Mouse (Mus musculus): ENCODE results near the gene Micu1. TPM values are rescaled to one million over a fixed set of nuclear protein-coding genes. Genes with fewer than 3 reads are reported as not detected.

Micu1 gene
- polyA plus RNA-seq, 1 experiment from 2014 or later = 84.2 TPM

DNA sequence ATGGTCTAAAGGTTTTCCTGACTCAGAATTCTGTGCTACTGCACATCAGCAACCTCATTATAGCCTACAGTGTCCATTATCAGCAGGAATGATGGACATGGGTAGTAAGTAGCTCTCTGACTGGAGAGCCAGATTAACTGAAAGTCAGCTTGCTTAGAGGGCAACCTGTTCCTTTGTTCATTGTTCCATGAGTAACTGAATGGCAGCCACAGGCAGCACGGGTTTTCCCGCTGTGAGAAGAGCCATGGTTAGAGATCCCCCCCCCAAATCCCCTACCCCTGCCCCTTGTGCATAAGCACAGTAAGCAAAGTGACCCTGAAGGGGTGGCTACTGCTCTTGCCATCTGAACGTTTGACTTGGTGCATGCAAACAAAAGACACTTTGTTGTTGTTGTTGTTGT is 78.4 kb downstream of the Micu1 start:
- no peak overlapping the region for H3K9ac ChIP-seq
- ATAC-seq (ENCODE audit: insufficient number of reproducible peaks, low FRiP score, low TSS enrichment, low read depth) = no peak

DNA sequence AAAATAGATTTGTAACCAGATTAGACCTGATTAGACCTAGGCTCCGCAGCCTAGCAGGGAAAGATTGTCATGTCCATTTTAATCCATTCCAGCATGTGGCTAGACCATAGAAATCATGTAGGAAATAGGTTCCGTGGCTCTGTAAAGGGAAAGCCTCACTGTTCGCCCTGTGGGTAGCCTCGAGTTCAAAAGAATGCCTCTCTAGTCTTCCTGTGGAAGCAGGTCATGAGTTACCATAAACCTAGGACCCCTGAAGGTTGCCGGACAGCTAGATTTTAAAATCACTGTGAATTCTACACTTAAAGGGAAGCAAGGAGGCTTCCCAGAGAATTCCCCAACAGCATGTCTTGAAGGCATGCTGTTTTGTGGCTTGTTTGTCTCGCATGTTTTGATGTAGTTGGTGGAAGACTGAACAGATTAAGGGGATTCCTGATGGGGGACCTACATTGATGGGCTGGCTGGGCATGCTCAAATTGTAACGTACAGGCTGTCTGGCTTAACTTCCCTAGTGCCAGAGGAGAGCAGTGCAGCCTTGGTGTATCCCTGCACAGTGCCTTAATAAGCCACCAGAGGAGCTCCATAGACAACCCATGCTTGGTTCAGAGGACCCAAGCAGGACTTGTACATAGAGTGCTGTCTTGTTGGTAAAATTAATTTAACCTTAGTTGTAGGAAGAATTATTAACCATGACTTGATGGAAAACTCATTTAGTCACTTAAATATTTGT is 79.1 kb downstream of the Micu1 start:
- no peaks in the 10 kb centered on the region for H3K27me3 ChIP-seq
- 53% methylated on average over 7 of the region's 7 CpGs for WGBS
- no peak overlapping the region for H3K4me3 ChIP-seq
- no peak overlapping the region for H3K27ac ChIP-seq
- no peak overlapping the region for H3K9ac ChIP-seq
- peaks cover 3% of the 10 kb centered on the region; the same call in 1 of the 2 replicates for H3K36me3 ChIP-seq
- ATAC-seq (ENCODE audit: insufficient number of reproducible peaks, low FRiP score, low TSS enrichment, low read depth) = no peak
- peaks cover 10% of the 10 kb centered on the region; the same call in 1 of the 2 replicates for H3K4me1 ChIP-seq
- no peak overlapping the region for H3K4me2 ChIP-seq
- H3K9me3 ChIP-seq = no peaks in the 10 kb centered on the region

More for the DNA sequence above, 78.4 kb downstream of the Micu1 start:
- Histone ChIP-seq H3K9me3 (no peaks in the 10 kb centered on the region), H3K27ac (no peak overlapping the region), H3K4me2 (no peak overlapping the region), H3K4me1 (peaks cover 10% of the 10 kb centered on the region; the same call in 1 of the 2 replicates), H3K36me3 (peaks cover 6% of the 10 kb centered on the region; the same call in 1 of the 2 replicates), H3K27me3 (no peaks in the 10 kb centered on the region), H3K4me3 (no peak overlapping the region)
- WGBS = 48% methylated on average over 3 of the region's 3 CpGs

- Histone ChIP-seq H3K4me1 (0 out of 2 replicates have a peak, but pooled peaks cover 3% of the 10 kb centered on the region), H3K4me3 (no peak overlapping the region), H3K9me3 (no peaks in the 10 kb centered on the region), H3K4me2 (no peak overlapping the region), H3K27me3 (no peaks in the 10 kb centered on the region), H3K27ac (no peak overlapping the region), H3K36me3 (peaks cover 12% of the 10 kb centered on the region), H3K9ac (no peak overlapping the region)
- no peak for ATAC-seq (ENCODE audit: insufficient number of reproducible peaks, low FRiP score, low TSS enrichment, low read depth)
- 41% methylated on average over 18 of the region's 18 CpGs for WGBS
Measured at GRCm38 (mm10) chr10:59784731-59785685, 82.7 kb downstream of the Micu1 start.

GRCm38 (mm10) chr10:59786289-59786688 is 84.0 kb downstream of the Micu1 start:
- H3K27me3 ChIP-seq = no peaks in the 10 kb centered on the region
- H3K4me3 ChIP-seq = no peak overlapping the region
- no peak overlapping the region for H3K9ac ChIP-seq
- no peak overlapping the region for H3K4me2 ChIP-seq
- no peaks in the 10 kb centered on the region for H3K9me3 ChIP-seq
- 0 out of 2 replicates have a peak, but pooled peaks cover 3% of the 10 kb centered on the region for H3K4me1 ChIP-seq
- peaks cover 15% of the 10 kb centered on the region for H3K36me3 ChIP-seq
- 73% methylated on average over 5 of the region's 5 CpGs for WGBS
- no peak overlapping the region for H3K27ac ChIP-seq
- no peak for ATAC-seq (ENCODE audit: insufficient number of reproducible peaks, low FRiP score, low TSS enrichment, low read depth)

DNA sequence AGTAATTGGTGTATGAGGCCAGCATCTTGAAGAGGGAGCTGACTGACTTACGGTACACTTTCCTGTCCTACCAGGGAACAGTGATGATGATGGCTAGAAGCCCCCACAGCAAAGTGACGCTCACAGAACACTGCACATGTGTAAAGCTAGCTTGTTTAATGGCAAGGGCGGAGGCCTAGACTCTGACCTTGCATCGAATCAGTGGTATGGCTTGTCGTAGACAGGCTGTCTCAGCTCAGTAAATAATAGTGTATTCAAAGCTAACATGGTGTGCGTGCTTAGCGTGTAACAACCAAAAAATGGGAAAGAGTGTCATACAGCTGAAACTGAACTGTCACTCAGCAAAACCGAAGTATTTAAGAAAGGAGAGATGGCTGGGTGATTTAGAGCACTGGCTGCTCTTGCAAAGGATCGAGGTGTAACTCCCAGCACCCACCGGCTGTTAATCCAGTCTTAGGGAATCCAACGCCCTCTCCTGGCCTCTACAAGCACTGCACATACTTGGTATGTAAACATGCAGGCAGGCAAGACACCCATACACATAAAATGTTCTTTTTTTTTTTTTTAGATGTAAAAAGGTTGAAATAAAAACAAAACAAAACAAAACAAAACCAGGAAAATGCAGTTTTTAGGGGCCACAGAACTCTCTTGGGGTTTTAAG is 85.0 kb downstream of the Micu1 start:
- Histone ChIP-seq H3K9me3 (no peaks in the 10 kb centered on the region), H3K27me3 (no peaks in the 10 kb centered on the region), H3K4me1 (0 out of 2 replicates have a peak, but pooled peaks cover 3% of the 10 kb centered on the region), H3K36me3 (peaks cover 16% of the 10 kb centered on the region), H3K9ac (no peak overlapping the region), H3K27ac (no peak overlapping the region), H3K4me2 (no peak overlapping the region), H3K4me3 (no peak overlapping the region)
- 76% methylated on average over 11 of the region's 11 CpGs for WGBS
- no peak for ATAC-seq (ENCODE audit: insufficient number of reproducible peaks, low FRiP score, low TSS enrichment, low read depth)

- ATAC-seq (ENCODE audit: insufficient number of reproducible peaks, low FRiP score, low TSS enrichment, low read depth) = no peak
- Histone ChIP-seq H3K36me3 (peaks cover 21% of the 10 kb centered on the region), H3K9ac (no peak overlapping the region), H3K9me3 (no peaks in the 10 kb centered on the region), H3K27ac (no peak overlapping the region), H3K27me3 (no peaks in the 10 kb centered on the region), H3K4me3 (no peak overlapping the region), H3K4me1 (0 out of 2 replicates have a peak, but pooled peaks cover 3% of the 10 kb centered on the region), H3K4me2 (no peak overlapping the region)
- WGBS = 77% methylated on average over 8 of the region's 8 CpGs
Measured at GRCm38 (mm10) chr10:59787870-59788269, 85.6 kb downstream of the Micu1 start.

DNA sequence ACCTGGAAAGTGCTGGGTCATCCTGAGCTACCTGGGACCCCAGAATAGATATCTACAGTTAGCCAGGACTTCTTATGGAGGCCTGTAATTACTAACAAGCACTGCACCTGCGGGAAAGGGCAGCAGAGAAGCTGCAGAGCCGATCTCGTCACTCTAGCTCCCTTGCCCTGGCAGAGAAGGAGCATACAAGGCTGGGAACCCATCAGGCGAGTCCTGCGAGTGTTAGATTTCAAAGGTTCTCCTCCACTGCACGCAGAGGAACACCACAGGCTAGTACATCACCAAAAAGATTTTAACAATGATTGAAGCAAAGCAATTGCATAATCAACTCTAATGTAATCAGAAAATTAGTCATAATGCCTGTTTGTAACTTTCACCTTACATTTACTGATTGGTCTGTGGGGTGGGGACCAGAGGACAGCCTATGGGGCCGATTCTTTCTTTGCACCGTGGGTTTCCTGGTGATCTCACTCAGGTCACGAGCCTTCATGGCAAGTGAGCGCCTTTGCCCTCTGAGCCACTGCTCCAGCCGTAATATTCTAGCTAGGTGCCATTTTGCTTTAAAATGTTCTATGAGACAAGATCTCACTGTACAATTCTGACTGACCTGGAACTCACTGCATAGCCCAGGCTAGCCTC is 88.1 kb downstream of the Micu1 start:
- no peak overlapping the region for H3K4me2 ChIP-seq
- H3K4me3 ChIP-seq = no peak overlapping the region
- H3K36me3 ChIP-seq = peaks cover 29% of the 10 kb centered on the region
- H3K27me3 ChIP-seq = no peaks in the 10 kb centered on the region
- H3K27ac ChIP-seq = no peak overlapping the region
- no peak overlapping the region for H3K9ac ChIP-seq
- no peaks in the 10 kb centered on the region for H3K9me3 ChIP-seq
- H3K4me1 ChIP-seq = no peaks in the 10 kb centered on the region
- no peak for ATAC-seq (ENCODE audit: insufficient number of reproducible peaks, low FRiP score, low TSS enrichment, low read depth)
- 79% methylated on average over 11 of the region's 11 CpGs for WGBS

- H3K9me3 ChIP-seq = no peaks in the 10 kb centered on the region
- WGBS = 81% methylated on average over 5 of the region's 5 CpGs
- no peaks in the 10 kb centered on the region for H3K4me1 ChIP-seq
- no peak overlapping the region for H3K27ac ChIP-seq
- no peak overlapping the region for H3K9ac ChIP-seq
- no peaks in the 10 kb centered on the region for H3K27me3 ChIP-seq
- ATAC-seq (ENCODE audit: insufficient number of reproducible peaks, low FRiP score, low TSS enrichment, low read depth) = no peak
- H3K36me3 ChIP-seq = peaks cover 37% of the 10 kb centered on the region
- H3K4me2 ChIP-seq = no peak overlapping the region
- H3K4me3 ChIP-seq = no peak overlapping the region
Measured at GRCm38 (mm10) chr10:59791896-59792295, 89.6 kb downstream of the Micu1 start.

GRCm38 (mm10) chr10:59792575-59793176 is 90.4 kb downstream of the Micu1 start:
- 85% methylated on average over 9 of the region's 9 CpGs for WGBS
- H3K4me1 ChIP-seq = no peaks in the 10 kb centered on the region
- no peak for ATAC-seq (ENCODE audit: insufficient number of reproducible peaks, low FRiP score, low TSS enrichment, low read depth)

DNA sequence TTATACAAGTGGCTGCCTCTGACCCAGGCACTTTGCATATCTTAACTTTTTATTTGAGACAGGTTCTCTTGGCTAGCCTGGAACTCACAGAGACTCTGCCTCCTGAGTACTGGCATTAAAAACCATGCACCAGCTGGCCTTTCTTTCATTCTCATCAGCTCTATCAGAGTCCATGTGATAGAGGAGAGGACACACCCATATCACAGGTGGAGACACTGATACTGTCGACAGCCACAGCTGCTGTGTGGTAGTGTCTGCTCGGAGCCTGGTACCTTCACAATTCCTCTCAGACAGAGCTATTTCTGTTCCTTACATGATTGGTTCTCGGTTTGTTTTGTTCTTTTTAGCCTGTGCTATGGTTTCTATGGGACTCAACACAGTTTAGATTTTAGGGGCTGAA is 91.2 kb downstream of the Micu1 start:
- Histone ChIP-seq H3K27ac (no peak overlapping the region), H3K9me3 (no peaks in the 10 kb centered on the region), H3K9ac (no peak overlapping the region), H3K27me3 (no peaks in the 10 kb centered on the region), H3K4me3 (no peak overlapping the region), H3K4me1 (no peaks in the 10 kb centered on the region), H3K36me3 (peaks cover 37% of the 10 kb centered on the region), H3K4me2 (no peak overlapping the region)
- 72% methylated on average over 3 of the region's 3 CpGs for WGBS
- ATAC-seq (ENCODE audit: insufficient number of reproducible peaks, low FRiP score, low TSS enrichment, low read depth) = no peak

More at GRCm38 (mm10) chr10:59792575-59793176, 90.4 kb downstream of the Micu1 start:
- Histone ChIP-seq H3K4me2 (no peak overlapping the region), H3K4me3 (no peak overlapping the region), H3K9ac (no peak overlapping the region), H3K27ac (no peak overlapping the region), H3K36me3 (peaks cover 37% of the 10 kb centered on the region), H3K27me3 (no peaks in the 10 kb centered on the region), H3K9me3 (no peaks in the 10 kb centered on the region)

GRCm38 (mm10) chr10:59795085-59795484 is 92.8 kb downstream of the Micu1 start:
- WGBS = 77% methylated on average over 7 of the region's 7 CpGs
- peaks cover 25% of the 10 kb centered on the region for H3K36me3 ChIP-seq
- H3K9ac ChIP-seq = no peak overlapping the region
- ATAC-seq (ENCODE audit: insufficient number of reproducible peaks, low FRiP score, low TSS enrichment, low read depth) = no peak
- H3K4me2 ChIP-seq = no peak overlapping the region
- no peaks in the 10 kb centered on the region for H3K27me3 ChIP-seq
- no peak overlapping the region for H3K4me3 ChIP-seq
- H3K9me3 ChIP-seq = no peaks in the 10 kb centered on the region
- peaks cover under 1% of the 10 kb centered on the region; the same call in 1 of the 2 replicates for H3K4me1 ChIP-seq
- H3K27ac ChIP-seq = no peak overlapping the region
